25 mouse cellular contexts compared by ENCODE assay signal in genomic region chr3:69008873-69009272, GRCm38 (mm10). TPM values are rescaled to one million over a fixed set of nuclear protein-coding genes. Genes with fewer than 3 reads are reported as not detected.
A peak's percentile ranks its signal among the peaks of the same experiment; 100 is the strongest.
DNase-seq lines count a peak whose midpoint lies in the region; ATAC-seq and TF ChIP-seq lines count a peak whose summit lies in the region.
"Had no signal": no experiment of that assay in that cellular context is flagged by ENCODE, and none has a peak within 500 bp of the region (broad histone marks: within the 10 kb centered on the region; RNA-seq: fewer than 3 reads in every experiment).

No protein-coding gene starts in this region.

- H3K9me3 ChIP-seq in heart, embryonic 15.5 days (replicated peaks): no peaks in the 10 kb centered on the region
- no peaks in the 10 kb centered on the region for H3K9me3 ChIP-seq in heart, embryonic 11.5 days (replicated peaks; ENCODE audit: control insufficient read depth, low read length)
- no peaks in the 10 kb centered on the region for H3K9me3 ChIP-seq in MEL (replicated peaks; ENCODE audit: insufficient read depth, low read length)
- H3K9me3 ChIP-seq in liver, embryonic 12.5 days (replicated peaks): no peaks in the 10 kb centered on the region
- H3K9me3 ChIP-seq: embryonic facial prominence, embryonic 15.5 days; hindbrain, embryonic 10.5 days; lung, embryonic 15.5 days; neural tube, embryonic 15.5 days; stomach, embryonic 15.5 days had no signal

- peak; percentile 47 for DNase-seq in MEL (ENCODE audit: low read depth, low spot score)
- no peak for DNase-seq in adrenal gland, adult 2 months
- no peak for DNase-seq in left cerebral cortex, postnatal 4 days
- DNase-seq: adrenal gland, postnatal 36 days; B cell, adult 2 months; cerebellum, adult 9-10 months; gastrocnemius, adult 2 months; kidney, adult 9 months; kidney, postnatal 14 days; layer of hippocampus, postnatal 36 days; lung, postnatal 36 days; thymus, postnatal 25 days had no signal

- no peak for TF ChIP-seq RAD21 in MEL (IDR thresholded peaks at IDR 0.05; ENCODE audit: low read depth, low read length)

- H3K79me2 ChIP-seq in MEL (ENCODE audit: control insufficient read depth, insufficient read depth, low read length, poor library complexity) (peaks cover 46% of the 10 kb centered on the region), macrophage (ENCODE audit: inconsistent target) (peaks cover 89% of the 10 kb centered on the region)

- peaks cover 11% of the 10 kb centered on the region for H3K4me1 ChIP-seq in heart, embryonic 15.5 days (replicated peaks)
- H3K4me1 ChIP-seq in heart, embryonic 11.5 days (ENCODE audit: control insufficient read depth, insufficient read depth, low read length): no peaks in the 10 kb centered on the region; the same call in 1 of the 2 replicates
- H3K4me1 ChIP-seq in MEL (ENCODE audit: control insufficient read depth in 1 of 2, insufficient read depth in 2 of 2, low read length in 2 of 2): peaks cover 0 to 33% of the 10 kb centered on the region in 2 experiments; a peak in 2 of 4 replicates
- peaks cover 18% of the 10 kb centered on the region for H3K4me1 ChIP-seq in liver, embryonic 12.5 days

- 0 out of 2 replicates have a peak overlapping the region, but pooled peaks have one; percentile 15 for H3K4me3 ChIP-seq in heart, embryonic 15.5 days
- no peak overlapping the region for H3K4me3 ChIP-seq in heart, embryonic 11.5 days (ENCODE audit: low read depth, low read length)
- H3K4me3 ChIP-seq in MEL (ENCODE audit: control insufficient read depth in 1 of 2, insufficient read depth in 1 of 2, low read depth in 2 of 2, low read length in 2 of 2) (peak overlapping the region in 1 of 2 experiments; percentile 27; a peak in 1 of 4 replicates), macrophage (ENCODE audit: inconsistent target) (no peak overlapping the region)
- no peak overlapping the region for H3K4me3 ChIP-seq in liver, embryonic 12.5 days
- H3K4me3 ChIP-seq: embryonic facial prominence, embryonic 15.5 days; gastrocnemius, adult 2 months; hindbrain, embryonic 10.5 days; layer of hippocampus, adult 2 months; lung, embryonic 15.5 days; neural tube, embryonic 15.5 days; stomach, embryonic 15.5 days had no signal

- H3K36me3 ChIP-seq in heart, embryonic 15.5 days: peaks cover 6% of the 10 kb centered on the region
- H3K36me3 ChIP-seq in heart, embryonic 11.5 days (ENCODE audit: control insufficient read depth, insufficient read depth, low read length): peaks cover 2% of the 10 kb centered on the region; the same call in 1 of the 2 replicates
- H3K36me3 ChIP-seq in MEL (ENCODE audit: control insufficient read depth in 1 of 2, insufficient read depth in 2 of 2, low read length in 2 of 2): peaks cover 31 to 53% of the 10 kb centered on the region in 2 experiments
- H3K36me3 ChIP-seq in liver, embryonic 12.5 days: peaks cover 57% of the 10 kb centered on the region
- no peaks in the 10 kb centered on the region for H3K36me3 ChIP-seq in macrophage (ENCODE audit: inconsistent target)
- H3K36me3 ChIP-seq: neural tube, embryonic 15.5 days; stomach, embryonic 15.5 days had no signal

- no peak for ATAC-seq in heart, embryonic 15.5 days (replicated peaks; ENCODE audit: insufficient number of reproducible peaks, insufficient read depth, low FRiP score, low read depth)
- ATAC-seq in heart, embryonic 11.5 days (replicated peaks; ENCODE audit: insufficient number of reproducible peaks, low FRiP score, low TSS enrichment): no peak
- ATAC-seq in liver, embryonic 12.5 days: no peak
- ATAC-seq: hindbrain, embryonic 16.5 days; intestine, embryonic 16.5 days; midbrain, embryonic 16.5 days had no signal

- no peak overlapping the region for H3K9ac ChIP-seq in heart, embryonic 15.5 days
- no peak overlapping the region for H3K9ac ChIP-seq in heart, embryonic 11.5 days (ENCODE audit: low read depth, low read length)
- no peak overlapping the region for H3K9ac ChIP-seq in MEL (ENCODE audit: control insufficient read depth, low read depth, low read length, poor library complexity, severe bottlenecking)
- no peak overlapping the region for H3K9ac ChIP-seq in liver, embryonic 12.5 days
- H3K9ac ChIP-seq: embryonic facial prominence, embryonic 15.5 days; lung, embryonic 15.5 days; neural tube, embryonic 15.5 days; stomach, embryonic 15.5 days had no signal

- WGBS in heart, embryonic 15.5 days: 41% methylated on average over 2 of the region's 2 CpGs
- WGBS in heart, embryonic 11.5 days (ENCODE audit: insufficient replicate concordance): 57% methylated on average over 2 of the region's 2 CpGs
- WGBS in liver, embryonic 12.5 days (ENCODE audit: insufficient replicate concordance): 71% methylated on average over 2 of the region's 2 CpGs
- WGBS in macrophage (ENCODE audit: missing documents): 93% methylated on average over 2 of the region's 2 CpGs

- peak overlapping the region; percentile 34; the same call in 1 of the 2 replicates for H3K4me2 ChIP-seq in heart, embryonic 15.5 days
- H3K4me2 ChIP-seq in heart, embryonic 11.5 days: no peak overlapping the region
- H3K4me2 ChIP-seq in liver, embryonic 12.5 days: peak overlapping the region; percentile 37; the same call in 1 of the 2 replicates
- H3K4me2 ChIP-seq: embryonic facial prominence, embryonic 15.5 days; lung, embryonic 15.5 days; neural tube, embryonic 15.5 days; stomach, embryonic 15.5 days had no signal

- no peak for TF ChIP-seq CTCF in MEL (IDR thresholded peaks at IDR 0.05 in 2 of 3, conservative IDR thresholded peaks at IDR 0.05 in 1 of 3; ENCODE audit: control insufficient read depth in 1 of 3, insufficient read depth in 1 of 3, low read depth in 2 of 3, low read length in 3 of 3, poor library complexity in 1 of 3, severe bottlenecking in 1 of 3)

- no peaks in the 10 kb centered on the region for H3K27me3 ChIP-seq in heart, embryonic 15.5 days
- H3K27me3 ChIP-seq in heart, embryonic 11.5 days (ENCODE audit: control insufficient read depth, insufficient read depth, low read length): no peaks in the 10 kb centered on the region
- no peaks in the 10 kb centered on the region for H3K27me3 ChIP-seq in MEL (ENCODE audit: control insufficient read depth in 1 of 2, insufficient read depth in 2 of 2, low read length in 2 of 2)
- no peaks in the 10 kb centered on the region for H3K27me3 ChIP-seq in liver, embryonic 12.5 days (replicated peaks)
- H3K27me3 ChIP-seq: embryonic facial prominence, embryonic 15.5 days; lung, embryonic 15.5 days; neural tube, embryonic 15.5 days; stomach, embryonic 15.5 days had no signal

- peak; percentile 26 to 55; a peak in 1 of 4 replicates for TF ChIP-seq EP300 in MEL (IDR thresholded peaks at IDR 0.05; ENCODE audit: low read depth in 1 of 2, low read length in 2 of 2)

- intact Hi-C loops in left cerebral cortex, postnatal 4 days (cut with DNase I): no loop called here

- TF ChIP-seq POLR2A in MEL (IDR thresholded peaks at IDR 0.05; ENCODE audit: control insufficient read depth in 1 of 2, insufficient read depth in 1 of 2, low read depth in 1 of 2, low read length in 2 of 2, poor library complexity in 1 of 2): no peak

- no peak overlapping the region for H3K27ac ChIP-seq in heart, embryonic 15.5 days
- no peak overlapping the region for H3K27ac ChIP-seq in heart, embryonic 11.5 days (ENCODE audit: low read depth, low read length)
- H3K27ac ChIP-seq in MEL (ENCODE audit: control insufficient read depth, low read depth, low read length) (no peak overlapping the region), macrophage (peak overlapping the region; percentile 1; the same call in 1 of the 2 replicates)
- no peak overlapping the region for H3K27ac ChIP-seq in liver, embryonic 12.5 days
- H3K27ac ChIP-seq: embryonic facial prominence, embryonic 15.5 days; gastrocnemius, adult 2 months; hindbrain, embryonic 10.5 days; layer of hippocampus, adult 2 months; lung, embryonic 15.5 days; neural tube, embryonic 15.5 days; stomach, embryonic 15.5 days had no signal

RNA-seq across cellular contexts. Expression of gene Smc4, which starts 4.3 kb away (rescaled TPM):
- polyA plus RNA-seq in heart, embryonic 15.5 days (2015; fragmentation: Nextera tagmentation; extraction: Ambion mirVana): 147 and 160 TPM in 2 replicates
- polyA plus RNA-seq in heart, embryonic 11.5 days (2014; fragmentation: Nextera tagmentation; extraction: Ambion mirVana): 165 and 180 TPM in 2 replicates
- 75.9 and 86.7 TPM in 2 replicates for total RNA-seq in MEL (2012; rRNA removed)
- 1,000 to 10,000 TPM in 1 of 2 experiments, 10 to 100 TPM in 1; 88.7 to 1,112 TPM for polyA plus RNA-seq in MEL (2012; ENCODE audit: insufficient read depth in 1 of 2, insufficient read length in 2 of 2, low read depth in 1 of 2, low replicate concordance in 2 of 2, missing spikeins in 1 of 2)
- 178 and 181 TPM in 2 replicates for polyA plus RNA-seq in liver, embryonic 12.5 days (2016; fragmentation: Nextera tagmentation; extraction: Ambion mirVana)
- 100 to 1,000 TPM in 20 of 26 experiments, 10 to 100 TPM in 6; 75.2 to 232 (median 125) TPM for total RNA-seq in macrophage (2018; cell fraction: chromatin; rRNA removed)
- 10 to 100 TPM; 21.7 to 43.9 (median 29.9) TPM for total RNA-seq in macrophage (2018; cell fraction: cytosol; rRNA removed)
- total RNA-seq in macrophage (2018; cell fraction: nucleus; rRNA removed): 100 to 1,000 TPM in 2 of 26 experiments, 10 to 100 TPM in 24; 33.8 to 118 (median 62.0) TPM
- polyA plus RNA-seq in macrophage (2018): 33.6 to 68.6 TPM (median 37.7 TPM) in 3 replicates
- 10 to 100 TPM; 26.1 to 26.9 TPM for total RNA-seq in adrenal gland, adult 2 months (2021)
- polyA plus RNA-seq in adrenal gland, adult 2 months (2012; rRNA removed): 5.7 and 6.2 TPM in 2 replicates
- 10 to 100 TPM; 17.9 to 18.2 TPM for total RNA-seq in left cerebral cortex, postnatal 4 days (2021)

RNA-seq across cellular contexts. Expression of gene Ift80, which starts 4.5 kb away (rescaled TPM):
- polyA plus RNA-seq in heart, embryonic 15.5 days (2015; fragmentation: Nextera tagmentation; extraction: Ambion mirVana): 8.4 and 10.0 TPM in 2 replicates
- 8.3 and 9.5 TPM in 2 replicates for polyA plus RNA-seq in heart, embryonic 11.5 days (2014; fragmentation: Nextera tagmentation; extraction: Ambion mirVana)
- 4.6 and 6.3 TPM in 2 replicates for total RNA-seq in MEL (2012; rRNA removed)
- polyA plus RNA-seq in MEL (2012; ENCODE audit: insufficient read depth in 1 of 2, insufficient read length in 2 of 2, low read depth in 1 of 2, low replicate concordance in 2 of 2, missing spikeins in 1 of 2) (1 to 10 TPM in 1 of 2 experiments, not detected in 1; 8.4 TPM), macrophage (2018) (1.2 to 3.4 TPM (median 3.0 TPM) in 3 replicates)
- polyA plus RNA-seq in liver, embryonic 12.5 days (2016; fragmentation: Nextera tagmentation; extraction: Ambion mirVana): 6.8 and 7.1 TPM in 2 replicates
- total RNA-seq in macrophage (2018; cell fraction: chromatin; rRNA removed): 10 to 100 TPM in 21 of 26 experiments, 1 to 10 TPM in 5; 3.5 to 53.6 (median 31.9) TPM
- total RNA-seq in macrophage (2018; cell fraction: cytosol; rRNA removed): 1 to 10 TPM; 1.4 to 3.9 (median 2.5) TPM
- total RNA-seq in macrophage (2018; cell fraction: nucleus; rRNA removed): 10 to 100 TPM in 11 of 26 experiments, 1 to 10 TPM in 15; 3.3 to 42.8 (median 9.3) TPM
- 10 to 100 TPM; 21.1 to 31.4 TPM for total RNA-seq in adrenal gland, adult 2 months (2021)
- 0.64 and 0.88 TPM in 2 replicates for polyA plus RNA-seq in adrenal gland, adult 2 months (2012; rRNA removed)
- 10 to 100 TPM in 1 of 2 experiments, 1 to 10 TPM in 1; 9.3 to 10.4 TPM for total RNA-seq in left cerebral cortex, postnatal 4 days (2021)

RNA-seq across cellular contexts. Expression of gene Trim59, which starts 35.7 kb away (rescaled TPM):
- 62.9 and 67.1 TPM in 2 replicates for polyA plus RNA-seq in heart, embryonic 15.5 days (2015; fragmentation: Nextera tagmentation; extraction: Ambion mirVana)
- 104 and 110 TPM in 2 replicates for polyA plus RNA-seq in heart, embryonic 11.5 days (2014; fragmentation: Nextera tagmentation; extraction: Ambion mirVana)
- total RNA-seq in MEL (2012; rRNA removed): 11.3 and 14.8 TPM in 2 replicates
- polyA plus RNA-seq in MEL (2012; ENCODE audit: insufficient read depth in 1 of 2, insufficient read length in 2 of 2, low read depth in 1 of 2, low replicate concordance in 2 of 2, missing spikeins in 1 of 2) (10 to 100 TPM in 1 of 2 experiments, not detected in 1; 17.4 TPM), macrophage (2018) (4.2 to 5.4 TPM (median 4.8 TPM) in 3 replicates)
- polyA plus RNA-seq in liver, embryonic 12.5 days (2016; fragmentation: Nextera tagmentation; extraction: Ambion mirVana): 162 and 164 TPM in 2 replicates
- 10 to 100 TPM in 3 of 26 experiments, 1 to 10 TPM in 19, under 1 TPM in 3, not detected in 1; 0.71 to 13.3 (median 3.9) TPM for total RNA-seq in macrophage (2018; cell fraction: chromatin; rRNA removed)
- 1 to 10 TPM; 1.3 to 6.6 (median 2.7) TPM for total RNA-seq in macrophage (2018; cell fraction: cytosol; rRNA removed)
- 10 to 100 TPM in 2 of 26 experiments, 1 to 10 TPM in 23, under 1 TPM in 1; 0.69 to 13.9 (median 4.1) TPM for total RNA-seq in macrophage (2018; cell fraction: nucleus; rRNA removed)
- 1 to 10 TPM; 5.4 to 6.7 TPM for total RNA-seq in adrenal gland, adult 2 months (2021)
- 0.78 and 0.97 TPM in 2 replicates for polyA plus RNA-seq in adrenal gland, adult 2 months (2012; rRNA removed)
- total RNA-seq in left cerebral cortex, postnatal 4 days (2021): 10 to 100 TPM; 13.9 to 17.1 TPM
